Mouse (Mus musculus): ENCODE data around the gene Nsd1. TPM values are rescaled to one million over a fixed set of nuclear protein-coding genes. Genes with fewer than 3 reads are reported as not detected.

Gene Nsd1
- polyA plus RNA-seq, 1 experiment from 2014 or later: 96.3 TPM

- Histone ChIP-seq H3K36me3 (ENCODE audit: control insufficient read depth, insufficient read depth, low read length) (peaks cover 36% of the 10 kb centered on the region), H3K9ac (replicated peaks; ENCODE audit: low read depth, low read length) (peak overlapping the region; percentile 95), H3K4me2 (replicated peaks; ENCODE audit: low read depth, low read length) (peak overlapping the region; percentile 94), H3K27ac (ENCODE audit: low read length) (peak overlapping the region; percentile 99), H3K9me3 (ENCODE audit: control insufficient read depth, low read depth, low read length) (no peaks in the 10 kb centered on the region), H3K4me1 (ENCODE audit: control insufficient read depth, insufficient read depth, low read length) (peaks cover 40% of the 10 kb centered on the region), H3K4me3 (ENCODE audit: low read depth, low read length) (peak overlapping the region; percentile 81), H3K27me3 (ENCODE audit: control insufficient read depth, insufficient read depth, low read length) (no peaks in the 10 kb centered on the region)
- under 1% methylated on average over 55 of the region's 58 CpGs for WGBS
- ATAC-seq (ENCODE audit: insufficient number of reproducible peaks, insufficient read depth, low FRiP score, low read depth): no peak
Measured at GRCm38 (mm10) chr13:55212361-55213137, 3.0 kb downstream of the Nsd1 start.

GRCm38 (mm10) chr13:55213138-55213806 is 3.7 kb downstream of the Nsd1 start:
- H3K4me2 ChIP-seq (replicated peaks; ENCODE audit: low read depth, low read length): peak overlapping the region; percentile 94
- H3K9ac ChIP-seq (replicated peaks; ENCODE audit: low read depth, low read length): peak overlapping the region; percentile 95
- no peak for ATAC-seq (ENCODE audit: insufficient number of reproducible peaks, insufficient read depth, low FRiP score, low read depth)
- no peaks in the 10 kb centered on the region for H3K27me3 ChIP-seq (ENCODE audit: control insufficient read depth, insufficient read depth, low read length)
- peak overlapping the region; percentile 81 for H3K4me3 ChIP-seq (ENCODE audit: low read depth, low read length)
- no peaks in the 10 kb centered on the region for H3K9me3 ChIP-seq (ENCODE audit: control insufficient read depth, low read depth, low read length)
- 53% methylated on average over 10 of the region's 10 CpGs for WGBS
- H3K27ac ChIP-seq (ENCODE audit: low read length): peak overlapping the region; percentile 99; the same call in 1 of the 2 replicates
- peaks cover 45% of the 10 kb centered on the region for H3K4me1 ChIP-seq (ENCODE audit: control insufficient read depth, insufficient read depth, low read length)
- peaks cover 39% of the 10 kb centered on the region for H3K36me3 ChIP-seq (ENCODE audit: control insufficient read depth, insufficient read depth, low read length)

GRCm38 (mm10) chr13:55224364-55224763 is 14.8 kb downstream of the Nsd1 start:
- Histone ChIP-seq H3K4me1 (ENCODE audit: control insufficient read depth, insufficient read depth, low read length) (no peaks in the 10 kb centered on the region), H3K9ac (replicated peaks; ENCODE audit: low read depth, low read length) (no peak overlapping the region), H3K27ac (ENCODE audit: low read length) (no peak overlapping the region), H3K4me2 (replicated peaks; ENCODE audit: low read depth, low read length) (no peak overlapping the region), H3K4me3 (ENCODE audit: low read depth, low read length) (no peak overlapping the region), H3K36me3 (ENCODE audit: control insufficient read depth, insufficient read depth, low read length) (peaks cover 51% of the 10 kb centered on the region), H3K9me3 (ENCODE audit: control insufficient read depth, low read depth, low read length) (no peaks in the 10 kb centered on the region), H3K27me3 (ENCODE audit: control insufficient read depth, insufficient read depth, low read length) (no peaks in the 10 kb centered on the region)
- WGBS: 87% methylated on average over 3 of the region's 3 CpGs
- ATAC-seq (ENCODE audit: insufficient number of reproducible peaks, insufficient read depth, low FRiP score, low read depth): no peak

DNA sequence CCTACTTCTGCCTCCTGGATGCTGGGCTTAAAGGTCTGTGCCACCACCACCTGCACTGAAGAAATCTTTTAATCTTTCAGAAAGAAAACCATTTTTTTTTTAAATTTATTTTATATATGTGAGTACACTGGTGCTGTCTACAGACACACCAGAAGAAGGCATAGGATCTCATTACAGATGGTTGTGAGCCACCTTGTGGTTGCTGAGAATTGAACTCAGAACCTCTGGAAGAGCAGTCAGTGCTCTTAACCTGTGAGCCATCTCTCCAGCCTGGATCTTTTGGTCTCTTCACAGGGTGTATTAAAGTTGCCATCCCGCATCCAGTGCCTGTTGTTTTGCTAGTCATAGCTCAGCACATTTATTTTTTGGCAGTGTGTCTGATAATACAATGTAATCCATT is 21.1 kb downstream of the Nsd1 start:
- WGBS: 93% methylated on average over 1 of the region's 1 CpGs
- Histone ChIP-seq H3K27ac (ENCODE audit: low read length) (no peak overlapping the region), H3K4me3 (ENCODE audit: low read depth, low read length) (no peak overlapping the region), H3K9me3 (ENCODE audit: control insufficient read depth, low read depth, low read length) (no peaks in the 10 kb centered on the region), H3K4me1 (ENCODE audit: control insufficient read depth, insufficient read depth, low read length) (no peaks in the 10 kb centered on the region), H3K36me3 (ENCODE audit: control insufficient read depth, insufficient read depth, low read length) (peaks cover 50% of the 10 kb centered on the region), H3K4me2 (replicated peaks; ENCODE audit: low read depth, low read length) (no peak overlapping the region), H3K9ac (replicated peaks; ENCODE audit: low read depth, low read length) (no peak overlapping the region), H3K27me3 (ENCODE audit: control insufficient read depth, insufficient read depth, low read length) (no peaks in the 10 kb centered on the region)
- no peak for ATAC-seq (ENCODE audit: insufficient number of reproducible peaks, insufficient read depth, low FRiP score, low read depth)

GRCm38 (mm10) chr13:55243205-55243604 is 33.6 kb downstream of the Nsd1 start:
- WGBS: 81% methylated on average over 3 of the region's 3 CpGs

DNA sequence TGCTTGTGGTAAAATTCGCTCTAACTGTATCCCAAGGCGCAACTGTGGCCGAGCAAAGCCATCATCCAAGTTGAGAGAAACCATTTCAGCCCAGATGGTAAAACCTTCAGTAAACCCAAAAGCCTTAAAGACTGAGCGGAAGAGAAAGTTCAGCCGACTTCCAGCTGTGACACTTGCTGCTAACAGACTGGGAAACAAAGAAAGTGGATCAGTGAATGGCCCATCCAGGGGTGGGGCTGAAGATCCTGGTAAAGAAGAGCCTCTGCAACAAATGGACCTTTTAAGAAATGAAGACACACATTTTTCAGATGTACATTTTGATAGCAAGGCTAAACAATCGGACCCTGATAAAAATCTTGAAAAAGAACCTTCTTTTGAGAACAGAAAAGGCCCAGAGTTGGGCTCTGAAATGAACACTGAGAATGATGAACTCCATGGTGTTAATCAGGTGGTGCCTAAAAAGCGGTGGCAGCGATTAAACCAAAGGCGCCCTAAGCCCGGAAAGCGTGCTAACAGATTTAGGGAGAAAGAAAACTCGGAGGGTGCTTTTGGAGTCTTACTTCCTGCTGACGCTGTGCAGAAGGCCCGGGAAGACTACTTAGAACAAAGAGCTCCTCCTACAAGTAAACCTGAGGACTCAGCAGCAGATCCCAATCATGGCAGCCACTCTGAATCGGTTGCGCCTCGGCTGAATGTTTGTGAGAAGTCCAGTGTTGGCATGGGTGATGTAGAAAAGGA is 37.9 kb downstream of the Nsd1 start:
- peaks cover 66% of the 10 kb centered on the region for H3K36me3 ChIP-seq (ENCODE audit: control insufficient read depth, insufficient read depth, low read length)
- 87% methylated on average over 17 of the region's 17 CpGs for WGBS
- no peaks in the 10 kb centered on the region for H3K9me3 ChIP-seq (ENCODE audit: control insufficient read depth, low read depth, low read length)
- no peak overlapping the region for H3K27ac ChIP-seq (ENCODE audit: low read length)
- no peaks in the 10 kb centered on the region for H3K27me3 ChIP-seq (ENCODE audit: control insufficient read depth, insufficient read depth, low read length)
- no peak overlapping the region for H3K4me2 ChIP-seq (replicated peaks; ENCODE audit: low read depth, low read length)
- no peak overlapping the region for H3K4me3 ChIP-seq (ENCODE audit: low read depth, low read length)
- no peak overlapping the region for H3K9ac ChIP-seq (replicated peaks; ENCODE audit: low read depth, low read length)
- no peaks in the 10 kb centered on the region for H3K4me1 ChIP-seq (ENCODE audit: control insufficient read depth, insufficient read depth, low read length)
- ATAC-seq (ENCODE audit: insufficient number of reproducible peaks, insufficient read depth, low FRiP score, low read depth): no peak

More at GRCm38 (mm10) chr13:55243205-55243604, 33.6 kb downstream of the Nsd1 start:
- peaks cover 88% of the 10 kb centered on the region for H3K36me3 ChIP-seq (ENCODE audit: control insufficient read depth, insufficient read depth, low read length)
- no peak overlapping the region for H3K4me2 ChIP-seq (replicated peaks; ENCODE audit: low read depth, low read length)
- H3K4me3 ChIP-seq (ENCODE audit: low read depth, low read length): no peak overlapping the region
- H3K9me3 ChIP-seq (ENCODE audit: control insufficient read depth, low read depth, low read length): no peaks in the 10 kb centered on the region
- H3K4me1 ChIP-seq (ENCODE audit: control insufficient read depth, insufficient read depth, low read length): no peaks in the 10 kb centered on the region
- no peaks in the 10 kb centered on the region for H3K27me3 ChIP-seq (ENCODE audit: control insufficient read depth, insufficient read depth, low read length)
- no peak overlapping the region for H3K9ac ChIP-seq (replicated peaks; ENCODE audit: low read depth, low read length)
- no peak for ATAC-seq (ENCODE audit: insufficient number of reproducible peaks, insufficient read depth, low FRiP score, low read depth)
- H3K27ac ChIP-seq (ENCODE audit: low read length): no peak overlapping the region

GRCm38 (mm10) chr13:55249246-55249645 is 39.7 kb downstream of the Nsd1 start:
- no peaks in the 10 kb centered on the region for H3K27me3 ChIP-seq (ENCODE audit: control insufficient read depth, insufficient read depth, low read length)
- ATAC-seq (ENCODE audit: insufficient number of reproducible peaks, insufficient read depth, low FRiP score, low read depth): no peak
- peaks cover 63% of the 10 kb centered on the region for H3K36me3 ChIP-seq (ENCODE audit: control insufficient read depth, insufficient read depth, low read length)
- 93% methylated on average over 4 of the region's 4 CpGs for WGBS
- no peaks in the 10 kb centered on the region for H3K4me1 ChIP-seq (ENCODE audit: control insufficient read depth, insufficient read depth, low read length)
- no peaks in the 10 kb centered on the region for H3K9me3 ChIP-seq (ENCODE audit: control insufficient read depth, low read depth, low read length)
- H3K27ac ChIP-seq (ENCODE audit: low read length): no peak overlapping the region
- H3K4me2 ChIP-seq (replicated peaks; ENCODE audit: low read depth, low read length): no peak overlapping the region
- H3K9ac ChIP-seq (replicated peaks; ENCODE audit: low read depth, low read length): no peak overlapping the region
- no peak overlapping the region for H3K4me3 ChIP-seq (ENCODE audit: low read depth, low read length)

GRCm38 (mm10) chr13:55252820-55253219 is 43.2 kb downstream of the Nsd1 start:
- Histone ChIP-seq H3K27me3 (ENCODE audit: control insufficient read depth, insufficient read depth, low read length) (no peaks in the 10 kb centered on the region), H3K36me3 (ENCODE audit: control insufficient read depth, insufficient read depth, low read length) (peaks cover 27% of the 10 kb centered on the region), H3K4me3 (ENCODE audit: low read depth, low read length) (no peak overlapping the region), H3K9me3 (ENCODE audit: control insufficient read depth, low read depth, low read length) (no peaks in the 10 kb centered on the region), H3K4me1 (ENCODE audit: control insufficient read depth, insufficient read depth, low read length) (no peaks in the 10 kb centered on the region), H3K27ac (ENCODE audit: low read length) (no peak overlapping the region), H3K4me2 (replicated peaks; ENCODE audit: low read depth, low read length) (no peak overlapping the region), H3K9ac (replicated peaks; ENCODE audit: low read depth, low read length) (no peak overlapping the region)
- WGBS: 72% methylated on average over 4 of the region's 4 CpGs
- no peak for ATAC-seq (ENCODE audit: insufficient number of reproducible peaks, insufficient read depth, low FRiP score, low read depth)
